Mouse (Mus musculus): Measurements from ENCODE around the gene Smtn.

Smtn gene

DNA sequence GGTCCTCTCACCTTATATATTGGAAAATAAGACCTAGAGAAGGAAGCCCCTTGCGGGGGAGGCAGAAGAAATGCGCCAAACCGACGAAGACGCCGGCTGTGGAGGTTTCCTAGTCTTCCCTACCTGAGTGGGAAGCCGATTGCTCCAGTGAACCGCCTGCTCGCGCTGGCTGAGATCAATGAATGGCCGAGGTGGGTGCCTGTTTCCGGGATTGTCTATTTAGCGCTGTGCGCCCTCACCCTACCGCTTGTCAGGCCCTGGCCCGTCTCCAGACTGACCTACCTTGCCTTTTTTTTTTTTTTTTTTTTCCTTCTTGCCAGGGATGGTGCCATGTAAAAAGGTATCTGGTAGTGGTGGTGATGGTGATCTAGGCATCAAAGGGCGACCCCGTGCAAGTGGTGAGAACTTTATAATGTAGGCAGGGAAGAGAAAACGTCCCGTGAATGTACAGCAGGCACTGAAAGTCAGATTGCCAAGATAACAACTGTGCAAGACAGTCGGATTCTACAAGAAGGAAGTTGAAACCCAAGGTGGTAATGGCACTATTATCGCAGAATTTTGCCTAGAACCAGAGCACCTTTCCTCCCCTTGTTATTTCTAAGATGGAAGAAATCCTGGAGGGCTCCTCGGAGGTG, at the start of gene Smtn:
Gene Smtn, minus strand, starts transcription at position 162 of the 635 bp plus-strand sequence.
- no peak for DNase-seq (ENCODE audit: low spot score)

GRCm38 (mm10) chr11:3588036-3588672, 47.7 kb upstream of the Smtn start:
- no peak for DNase-seq (ENCODE audit: low spot score)

DNA sequence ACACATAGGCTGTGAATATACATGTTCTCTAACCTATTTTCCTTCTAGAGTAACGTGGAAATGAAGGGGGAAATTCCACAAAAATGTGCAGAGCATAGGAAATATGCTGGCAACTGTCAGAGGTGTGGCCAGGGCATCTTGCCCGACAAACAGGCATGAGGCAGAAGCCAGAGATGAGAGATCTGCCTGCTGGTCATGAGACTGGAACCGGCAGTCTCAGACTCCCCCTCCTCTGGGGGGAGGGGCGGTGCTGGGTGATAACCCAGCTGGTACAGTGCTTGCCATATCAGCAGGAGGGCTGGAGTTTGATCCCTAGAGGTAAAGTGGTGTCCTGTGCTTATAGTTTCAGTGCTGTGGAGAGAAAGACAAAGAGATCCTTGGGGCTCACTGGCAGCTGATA, 46.9 kb upstream of the Smtn start:
- no peak for DNase-seq (ENCODE audit: low spot score)

- DNase-seq (ENCODE audit: low spot score), result no peak
Observed at GRCm38 (mm10) chr11:3585983-3586618, 45.7 kb upstream of the Smtn start.

DNA sequence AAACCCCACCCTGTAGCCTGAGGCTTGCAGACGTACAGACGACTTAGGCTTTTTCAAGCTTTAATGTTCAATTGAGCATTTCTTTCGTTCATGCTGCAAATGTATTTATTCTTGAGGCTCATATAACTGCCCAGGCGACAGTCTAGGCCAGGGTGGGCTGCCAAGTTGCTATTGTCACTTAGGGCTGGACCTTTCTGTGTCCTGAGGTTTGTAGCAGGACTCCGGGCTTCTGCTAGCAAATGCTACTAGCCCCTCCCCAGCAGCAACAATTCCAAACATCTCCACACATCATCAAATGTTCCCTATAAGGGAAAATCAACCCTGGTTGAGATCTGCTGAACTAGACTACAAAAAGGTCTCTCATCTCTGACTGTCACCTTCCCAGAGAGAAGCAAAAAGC, 42.7 kb upstream of the Smtn start:
- DNase-seq (ENCODE audit: low spot score), result no peak

GRCm38 (mm10) chr11:3581908-3582307, 41.5 kb upstream of the Smtn start:
- no peak for DNase-seq (ENCODE audit: low spot score)

- no peak for DNase-seq (ENCODE audit: low spot score)
Observed at GRCm38 (mm10) chr11:3580306-3581084, 40.1 kb upstream of the Smtn start.

DNA sequence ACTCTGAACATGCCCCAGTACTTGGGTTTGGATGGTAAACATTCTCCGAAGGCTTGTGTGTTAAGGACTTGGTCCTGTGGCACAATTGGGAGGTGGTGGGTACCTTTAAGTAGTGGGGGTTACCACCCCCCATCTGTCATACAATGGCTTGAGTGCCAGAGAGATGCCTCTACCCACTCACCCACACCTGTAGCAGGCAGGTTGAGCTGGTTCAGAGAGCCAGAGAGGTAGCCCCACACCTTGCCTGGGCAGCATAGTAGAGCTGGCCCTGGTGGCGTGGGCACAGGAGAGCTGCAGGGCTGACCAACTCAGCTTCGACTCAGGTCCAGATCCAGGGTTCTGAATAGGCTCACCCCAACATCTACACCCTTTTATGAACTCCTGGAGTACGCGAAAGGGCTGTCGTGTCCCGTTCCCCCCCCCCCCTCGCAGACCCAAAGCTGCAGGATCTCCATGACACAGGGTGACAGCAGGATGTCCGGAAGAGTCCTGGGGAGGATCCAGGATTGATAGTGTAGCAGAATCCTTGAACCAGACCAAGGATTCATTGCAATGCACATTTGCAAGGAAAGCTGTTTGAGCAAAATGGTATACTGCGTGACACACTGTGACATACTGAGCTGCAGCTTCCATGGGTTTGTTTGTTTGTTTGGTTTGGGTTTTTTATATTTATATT, 37.8 kb upstream of the Smtn start:
- DNase-seq (ENCODE audit: low spot score), result no peak

DNA sequence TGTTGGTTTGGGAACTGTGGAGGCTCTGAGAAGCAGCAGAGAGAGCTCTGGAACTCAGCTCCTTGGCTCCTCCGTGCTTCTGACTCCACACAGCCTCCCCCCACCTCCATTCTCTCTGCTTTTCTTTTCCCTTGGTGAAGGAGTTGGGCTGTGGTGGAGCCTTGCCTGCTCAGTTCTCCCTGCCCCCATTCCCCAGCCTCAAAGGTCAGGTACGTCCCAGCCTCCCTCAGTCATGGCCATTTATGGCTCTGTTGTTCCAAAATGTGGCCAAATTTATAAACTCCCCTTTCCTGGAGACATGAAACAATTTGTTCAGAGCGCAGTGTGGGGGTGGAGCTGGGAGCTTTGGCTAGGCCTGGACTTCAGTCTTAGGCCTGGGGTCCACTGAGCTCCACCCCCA, 34.8 kb upstream of the Smtn start:
- no peak for DNase-seq (ENCODE audit: low spot score)

GRCm38 (mm10) chr11:3573092-3573491, 32.7 kb upstream of the Smtn start:
- peak; percentile 72 for DNase-seq (ENCODE audit: low spot score)

DNA sequence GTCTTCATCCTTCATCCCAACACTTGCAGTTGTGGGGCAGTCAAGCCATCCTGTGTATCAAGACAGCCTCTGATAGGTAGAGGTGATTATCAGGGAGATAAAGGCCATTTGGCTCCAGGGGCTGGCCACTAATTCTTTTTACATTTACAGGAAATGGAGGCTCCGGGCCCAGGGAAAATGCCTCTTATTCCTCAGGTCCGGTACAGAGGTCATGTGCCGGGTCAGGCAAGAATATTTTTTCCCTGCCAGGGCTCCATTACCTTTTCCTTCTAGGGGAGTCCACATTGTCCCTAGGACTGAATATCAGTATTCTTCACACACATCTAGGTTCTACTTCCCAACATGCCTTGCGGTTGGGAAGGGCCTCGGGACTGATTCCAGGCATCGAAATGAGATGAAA, 31.8 kb upstream of the Smtn start:
- no peak for DNase-seq (ENCODE audit: low spot score)

- DNase-seq (ENCODE audit: low spot score), result no peak
Observed at GRCm38 (mm10) chr11:3570321-3570720, 29.9 kb upstream of the Smtn start.

- DNase-seq (ENCODE audit: low spot score), result no peak
Observed at GRCm38 (mm10) chr11:3567896-3568295, 27.5 kb upstream of the Smtn start.

DNA sequence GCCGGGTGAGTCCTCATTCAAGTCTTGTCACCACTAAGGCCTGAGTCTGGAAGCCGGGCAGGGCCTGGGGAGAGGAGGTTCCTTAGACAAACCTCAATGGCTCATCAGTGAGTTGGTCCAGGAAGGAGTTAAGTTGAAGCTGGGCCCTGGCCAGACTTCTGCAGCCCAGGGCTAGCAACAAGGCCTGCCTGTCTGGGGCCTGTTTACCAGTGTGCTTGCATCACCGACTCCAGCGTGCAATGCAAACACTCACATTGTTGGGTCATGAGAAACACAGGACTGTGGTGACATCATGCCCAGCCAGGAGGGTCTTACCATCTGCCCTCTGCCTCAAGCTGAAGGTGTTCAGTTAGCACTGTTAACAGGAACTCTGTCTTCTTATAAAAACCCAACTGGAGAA, 25.6 kb upstream of the Smtn start:
- no peak for DNase-seq (ENCODE audit: low spot score)

- DNase-seq (ENCODE audit: low spot score), result no peak
Observed at GRCm38 (mm10) chr11:3564451-3564850, 24.0 kb upstream of the Smtn start.

DNA sequence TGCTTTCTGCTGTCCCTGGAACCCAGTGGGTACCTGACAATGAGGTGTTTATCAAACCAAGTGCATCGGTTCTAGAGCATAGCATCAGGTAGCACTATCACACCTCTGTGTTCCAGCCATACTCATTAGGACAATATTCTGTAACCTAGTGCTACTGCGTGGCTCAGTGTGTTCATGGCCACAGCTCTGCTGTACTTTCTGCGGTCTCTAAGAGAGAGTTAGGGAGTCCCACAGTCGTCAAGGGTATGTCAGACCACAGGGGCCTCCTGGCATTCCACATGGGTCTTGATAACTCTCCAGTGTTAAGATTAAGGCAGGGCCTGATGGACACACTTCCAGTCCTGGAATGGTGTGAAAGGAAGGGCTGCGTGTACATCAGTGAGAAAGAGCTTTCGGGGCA, 23.4 kb upstream of the Smtn start:
- DNase-seq (ENCODE audit: low spot score), result no peak

- no peak for DNase-seq (ENCODE audit: low spot score)
Observed at GRCm38 (mm10) chr11:3560202-3560601, 19.8 kb upstream of the Smtn start.

DNA sequence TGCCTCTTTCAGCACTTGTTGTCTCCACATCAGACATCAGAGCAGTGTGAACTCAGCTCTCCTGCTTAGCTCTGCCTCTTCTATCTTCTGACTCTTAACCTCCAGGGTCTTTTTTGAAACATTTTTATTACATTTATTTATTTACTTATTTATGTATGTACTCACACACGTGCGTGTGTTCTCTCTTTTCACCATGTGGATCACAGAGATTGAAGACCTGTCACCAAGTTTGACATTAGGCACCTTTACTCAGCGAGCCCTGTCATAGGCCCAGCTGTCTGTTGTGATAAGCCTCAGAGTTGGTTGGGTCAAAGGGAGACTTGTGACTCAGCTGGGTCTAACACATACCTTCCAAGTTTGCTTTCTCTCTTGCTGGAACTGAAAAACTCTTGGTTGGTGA, 17.4 kb upstream of the Smtn start:
- no peak for DNase-seq (ENCODE audit: low spot score)

GRCm38 (mm10) chr11:3554976-3555375, 14.6 kb upstream of the Smtn start:
- no peak for DNase-seq (ENCODE audit: low spot score)

DNA sequence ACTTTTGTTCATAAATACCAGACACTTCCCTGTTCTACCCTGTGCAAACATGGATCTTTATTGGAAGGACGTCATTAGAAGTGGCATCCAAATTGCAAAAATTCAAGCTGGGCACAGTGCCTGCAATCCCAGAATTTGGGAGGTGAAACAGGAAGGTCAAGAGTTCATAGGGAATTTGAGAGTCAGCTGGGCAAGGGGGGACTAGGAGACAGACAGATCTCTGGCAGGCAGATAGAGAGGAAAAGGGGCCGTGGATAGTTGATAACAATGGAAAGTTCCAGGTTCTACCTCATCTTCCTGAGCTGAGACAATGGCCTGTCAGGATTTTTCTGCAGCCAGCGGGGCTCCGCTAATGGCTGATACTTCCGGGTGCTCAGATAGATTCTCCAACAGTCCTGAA, 9.4 kb upstream of the Smtn start:
- no peak for DNase-seq (ENCODE audit: low spot score)

- no peak for DNase-seq (ENCODE audit: low spot score)
Observed at GRCm38 (mm10) chr11:3548564-3549295, 8.3 kb upstream of the Smtn start.

- peak; percentile 62 for DNase-seq (ENCODE audit: low spot score)
Observed at GRCm38 (mm10) chr11:3547969-3548368, 7.6 kb upstream of the Smtn start.
